Mouse (Mus musculus) spleen, adult 2 months (tissue): ENCODE results near the gene Pla1a. TPM values are rescaled to one million over a fixed set of nuclear protein-coding genes. Genes with fewer than 3 reads are reported as not detected.
A peak's percentile ranks its signal among the peaks of the same experiment; 100 is the strongest.

ENCODE experiments used
- DNase-seq, 2 experiments: peaks; one replicate each; pipeline versions ENCODE4 v3.0.0 to v3.0.0-alpha.2; 2012 to 2021; ENCODE audit warnings: low spot score in 2 of 2, low read depth in 1 of 2
- H3K27ac ChIP-seq: fragments of 200-500 bp; 2 replicates; pipeline ENCODE4 v1.5.1; 2012; ENCODE audit warnings: low read length, inconsistent platforms; ENCODE audit not compliant: insufficient read depth
- H3K27me3 ChIP-seq: fragments of 200-500 bp; 2 replicates; pipeline ENCODE4 v1.6.1; 2012; ENCODE audit warnings: mild to moderate bottlenecking, moderate library complexity, low read length, inconsistent platforms; ENCODE audit not compliant: control insufficient read depth, insufficient read depth
- H3K36me3 ChIP-seq: fragments of 200-500 bp; 2 replicates; pipeline ENCODE4 v1.6.1; 2012; ENCODE audit warnings: mild to moderate bottlenecking, low read length, inconsistent platforms; ENCODE audit not compliant: control insufficient read depth, insufficient read depth
- H3K4me1 ChIP-seq: fragments of 200-500 bp; 2 replicates; pipeline ENCODE4 v1.6.1; 2011; ENCODE audit warnings: inconsistent platforms; ENCODE audit not compliant: control insufficient read depth, insufficient read depth, insufficient read length
- H3K4me3 ChIP-seq: fragments of 200-500 bp; 2 replicates; pipeline ENCODE4 v1.5.1; 2011; ENCODE audit warnings: mild to moderate bottlenecking, inconsistent platforms; ENCODE audit not compliant: insufficient read depth, insufficient read length; ENCODE audit errors: extremely low read depth
- CTCF ChIP-seq: fragments of 200-500 bp; IDR thresholded peaks from 2 replicates; pipeline ENCODE4 v1.5.1; 2011; ENCODE audit warnings: mild to moderate bottlenecking, inconsistent platforms; ENCODE audit not compliant: insufficient read depth, insufficient read length, insufficient replicate concordance; ENCODE audit errors: extremely low read depth
- POLR2A ChIP-seq: fragments of 200-500 bp; IDR thresholded peaks from 2 replicates; pipeline ENCODE4 v1.6.1; 2011; ENCODE audit warnings: low read depth, low read length, inconsistent platforms
- WGBS: fragments of 180-500 bp; shearing (Covaris S2); methylation state at CpG from one replicate; pipeline ENCODE4 v1.1.7; 2018; 5-methylcytosine and 5-hydroxymethylcytosine counted together
- polyA plus RNA-seq: library from polyadenylated mRNA; depleted of rRNA; stranded (reverse); fragments of >200 nt; gene quantifications from 2 replicates; pipeline ENCODE4 v1.2.3, GENCODE M21; 2012

Pla1a gene
- polyA plus RNA-seq, 1 experiment: 0.88 TPM

GRCm38 (mm10) chr16:38467917-38468705 is 35.2 kb upstream of the Pla1a start:
- Histone ChIP-seq H3K27ac (no peak overlapping the region), H3K36me3 (no peaks in the 10 kb centered on the region), H3K4me3 (no peak overlapping the region), H3K27me3 (no peaks in the 10 kb centered on the region), H3K4me1 (peaks cover under 1% of the 10 kb centered on the region; the same call in 1 of the 2 replicates)
- 74% methylated on average over 8 of the region's 8 CpGs for WGBS
- TF ChIP-seq CTCF (no peak), POLR2A (no peak)
- DNase-seq: no peak

GRCm38 (mm10) chr16:38467091-38467916 is 34.4 kb upstream of the Pla1a start:
- DNase-seq: no peak
- Histone ChIP-seq H3K36me3 (no peaks in the 10 kb centered on the region), H3K27me3 (no peaks in the 10 kb centered on the region), H3K4me1 (peaks cover 8% of the 10 kb centered on the region; the same call in 1 of the 2 replicates), H3K4me3 (no peak overlapping the region), H3K27ac (no peak overlapping the region)
- TF ChIP-seq CTCF (no peak), POLR2A (no peak)
- WGBS: 82% methylated on average over 13 of the region's 13 CpGs

- 78% methylated on average over 4 of the region's 4 CpGs for WGBS
- TF ChIP-seq CTCF (no peak), POLR2A (no peak)
Observed at GRCm38 (mm10) chr16:38466089-38466488, 33.1 kb upstream of the Pla1a start.

GRCm38 (mm10) chr16:38463305-38463704 is 30.4 kb upstream of the Pla1a start:
- WGBS: 91% methylated on average over 5 of the region's 5 CpGs
- Histone ChIP-seq H3K36me3 (no peaks in the 10 kb centered on the region), H3K27me3 (no peaks in the 10 kb centered on the region), H3K27ac (no peak overlapping the region), H3K4me1 (peaks cover 14% of the 10 kb centered on the region; the same call in 1 of the 2 replicates), H3K4me3 (no peak overlapping the region)
- no peak for DNase-seq
- TF ChIP-seq CTCF: no peak
- no peak for TF ChIP-seq POLR2A

More at GRCm38 (mm10) chr16:38466089-38466488, 33.1 kb upstream of the Pla1a start:
- no peaks in the 10 kb centered on the region for H3K36me3 ChIP-seq
- no peak overlapping the region for H3K27ac ChIP-seq
- no peaks in the 10 kb centered on the region for H3K27me3 ChIP-seq
- peaks cover 14% of the 10 kb centered on the region; the same call in 1 of the 2 replicates for H3K4me1 ChIP-seq
- no peak for DNase-seq
- no peak overlapping the region for H3K4me3 ChIP-seq

- no peak for DNase-seq
- Histone ChIP-seq H3K27ac (peak overlapping the region; percentile 37; the same call in 1 of the 2 replicates), H3K36me3 (no peaks in the 10 kb centered on the region), H3K4me1 (peaks cover 15% of the 10 kb centered on the region; the same call in 1 of the 2 replicates), H3K27me3 (no peaks in the 10 kb centered on the region), H3K4me3 (no peak overlapping the region)
- TF ChIP-seq CTCF: no peak
- TF ChIP-seq POLR2A: no peak
- 41% methylated on average over 7 of the region's 7 CpGs for WGBS
Observed at GRCm38 (mm10) chr16:38462161-38462560, 29.2 kb upstream of the Pla1a start.

GRCm38 (mm10) chr16:38461749-38462148 is 28.8 kb upstream of the Pla1a start:
- Histone ChIP-seq H3K4me3 (0 out of 2 replicates have a peak overlapping the region, but pooled peaks have one; percentile 4), H3K4me1 (peaks cover 19% of the 10 kb centered on the region; the same call in 1 of the 2 replicates), H3K27me3 (no peaks in the 10 kb centered on the region), H3K36me3 (no peaks in the 10 kb centered on the region), H3K27ac (peak overlapping the region; percentile 37; the same call in 1 of the 2 replicates)
- DNase-seq: no peak
- WGBS: 46% methylated on average over 8 of the region's 8 CpGs
- no peak for TF ChIP-seq POLR2A
- no peak for TF ChIP-seq CTCF
